Mouse (Mus musculus) cortical plate, adult 2 months (tissue): ENCODE measurements at regions not wholly inside any gene's neighbourhood (a gene's known extent, or its start where the extent isn't known, plus 50 kb on each side); places are given as distances from the start of the nearest gene placed in this dataset.

Experiments used
- CTCF ChIP-seq: fragments of 200-500 bp; IDR thresholded peaks from 2 replicates; pipeline ENCODE4 v1.5.1; 2011; ENCODE audit warnings: mild to moderate bottlenecking, control low read depth, low read length; ENCODE audit not compliant: insufficient read depth; ENCODE audit errors: extremely low read depth
- POLR2A ChIP-seq: fragments of 200-500 bp; IDR thresholded peaks from 2 replicates; pipeline ENCODE4 v1.6.1; 2011; ENCODE audit warnings: mild to moderate bottlenecking, low read length, control low read depth; ENCODE audit not compliant: insufficient read depth; ENCODE audit errors: extremely low read depth

DNA sequence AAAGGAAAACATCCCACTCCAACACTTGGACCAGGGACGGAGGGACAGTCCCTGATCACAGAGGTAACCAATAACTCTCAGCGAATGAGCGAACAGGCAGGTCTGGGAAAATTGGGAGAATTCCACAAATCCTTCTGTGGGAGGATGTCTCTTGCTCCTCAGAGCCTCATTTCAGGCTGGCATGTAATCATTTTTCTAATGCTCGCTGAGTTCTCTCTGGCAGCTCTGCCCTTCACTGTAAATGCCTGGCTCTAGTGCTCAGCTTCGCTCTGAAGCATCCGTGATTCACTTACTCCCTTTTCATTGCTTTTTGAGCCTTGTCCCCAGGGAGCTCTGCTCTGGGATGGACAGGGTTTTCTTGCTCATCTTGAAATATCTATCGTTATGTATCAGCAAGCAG lies 283.6 kb downstream of the Tle4 start:
- TF ChIP-seq POLR2A (no peak), CTCF (no peak)
